Mouse (Mus musculus) midbrain, embryonic 11.5 days (tissue): ENCODE measurements around the gene Pcgf1. TPM values are rescaled to one million over a fixed set of nuclear protein-coding genes. Genes with fewer than 3 reads are reported as not detected.

Experiments
- ATAC-seq: fragments of 200-750 bp; cut with Nextera tagmentation; 2 replicates; pipeline ENCODE4 v1.8.0; 2017; ENCODE audit warnings: moderate TSS enrichment, moderate library complexity; ENCODE audit not compliant: low FRiP score
- DNase-seq: peaks from one replicate; pipeline ENCODE4 v3.0.0; 2015; ENCODE audit warnings: low spot score; ENCODE audit errors: missing footprints
- H3K27ac ChIP-seq: fragments of 300-500 bp; sonication (generic); 2 replicates; pipeline ENCODE4 v1.5.1; 2014; ENCODE audit warnings: low read depth, low read length
- H3K27me3 ChIP-seq: fragments of 300-500 bp; sonication (generic); 2 replicates; pipeline ENCODE4 v1.6.1; 2014; ENCODE audit warnings: mild to moderate bottlenecking, low read length, moderate library complexity, mixed read lengths; ENCODE audit not compliant: control insufficient read depth, insufficient read depth
- H3K36me3 ChIP-seq: fragments of 300-500 bp; sonication (generic); 2 replicates; pipeline ENCODE4 v1.6.1; 2014; ENCODE audit warnings: mild to moderate bottlenecking, low read length, moderate library complexity, mixed read lengths; ENCODE audit not compliant: control insufficient read depth, insufficient read depth
- H3K4me1 ChIP-seq: fragments of 300-500 bp; sonication (generic); 2 replicates; pipeline ENCODE4 v1.6.1; 2014; ENCODE audit warnings: low read length; ENCODE audit not compliant: control insufficient read depth, insufficient read depth
- H3K4me2 ChIP-seq: fragments of 300-500 bp; sonication (generic); 2 replicates; pipeline ENCODE4 v1.6.1; 2014; ENCODE audit warnings: mild to moderate bottlenecking, moderate library complexity
- H3K4me3 ChIP-seq: fragments of 300-500 bp; sonication (generic); 2 replicates; pipeline ENCODE4 v1.5.1; 2014; ENCODE audit warnings: low read depth, low read length
- H3K9ac ChIP-seq: fragments of 300-500 bp; sonication (generic); 2 replicates; pipeline ENCODE4 v1.6.1; 2014; ENCODE audit warnings: low read length
- H3K9me3 ChIP-seq: fragments of 300-500 bp; sonication (generic); 2 replicates; pipeline ENCODE4 v1.6.1; 2016; ENCODE audit warnings: low read length; ENCODE audit not compliant: control insufficient read depth
- WGBS: fragments of 180-500 bp; shearing (Covaris S2); extraction: QIAGEN DNeasy Blood & Tissue Kit; methylation state at CpG from one replicate; pipeline ENCODE4 v1.1.7; 2014; 5-methylcytosine and 5-hydroxymethylcytosine counted together
- polyA plus RNA-seq: library from polyadenylated mRNA; unstranded; fragments of >200 nt; fragmentation: Nextera tagmentation; extraction: Ambion mirVana; gene quantifications from 2 replicates; pipeline ENCODE4 v1.2.1, GENCODE M21; 2014

Pcgf1 gene
- polyA plus RNA-seq, 1 experiment from 2014 or later: 35.5 TPM

- ATAC-seq (peak; percentile 55), DNase-seq (peak; percentile 98)
- Histone ChIP-seq H3K27ac (no peak overlapping the region), H3K27me3 (peaks cover 91% of the 10 kb centered on the region), H3K36me3 (no peaks in the 10 kb centered on the region), H3K4me2 (peak overlapping the region; percentile 12), H3K9ac (no peak overlapping the region), H3K4me1 (peaks cover 15% of the 10 kb centered on the region), H3K4me3 (peak overlapping the region; percentile 16), H3K9me3 (no peaks in the 10 kb centered on the region)
- WGBS: under 1% methylated on average over 57 of the region's 58 CpGs
Observed at GRCm38 (mm10) chr6:83070311-83071219, 7.1 kb upstream of the Pcgf1 start.

DNA sequence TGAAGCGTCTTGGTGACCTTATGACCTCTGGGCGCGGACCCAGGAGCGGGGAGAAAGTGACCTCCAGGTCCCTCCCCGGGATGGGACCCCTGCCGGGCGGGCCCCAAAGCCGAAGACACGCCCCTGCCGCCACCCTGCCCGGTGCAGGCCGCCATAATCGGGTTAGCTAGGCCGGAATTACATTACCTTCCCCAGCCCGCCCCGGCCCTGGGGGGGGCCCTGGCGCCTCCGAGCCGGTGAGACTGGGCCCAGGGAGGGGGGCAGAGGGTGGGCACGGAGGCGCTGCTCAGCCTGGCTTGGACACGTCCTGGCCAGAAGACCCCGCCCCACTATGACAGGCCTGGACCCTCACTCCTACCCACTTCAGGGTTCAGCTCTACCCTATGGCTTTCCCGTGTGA lies 6.4 kb upstream of the Pcgf1 start:
- Histone ChIP-seq H3K4me2 (no peak overlapping the region), H3K36me3 (no peaks in the 10 kb centered on the region), H3K27ac (no peak overlapping the region), H3K4me1 (peaks cover 15% of the 10 kb centered on the region), H3K9ac (no peak overlapping the region), H3K27me3 (peaks cover 91% of the 10 kb centered on the region), H3K4me3 (no peak overlapping the region), H3K9me3 (no peaks in the 10 kb centered on the region)
- ATAC-seq (peak; percentile 41), DNase-seq (no peak)
- WGBS: 0% methylated on average over 20 of the region's 24 CpGs

DNA sequence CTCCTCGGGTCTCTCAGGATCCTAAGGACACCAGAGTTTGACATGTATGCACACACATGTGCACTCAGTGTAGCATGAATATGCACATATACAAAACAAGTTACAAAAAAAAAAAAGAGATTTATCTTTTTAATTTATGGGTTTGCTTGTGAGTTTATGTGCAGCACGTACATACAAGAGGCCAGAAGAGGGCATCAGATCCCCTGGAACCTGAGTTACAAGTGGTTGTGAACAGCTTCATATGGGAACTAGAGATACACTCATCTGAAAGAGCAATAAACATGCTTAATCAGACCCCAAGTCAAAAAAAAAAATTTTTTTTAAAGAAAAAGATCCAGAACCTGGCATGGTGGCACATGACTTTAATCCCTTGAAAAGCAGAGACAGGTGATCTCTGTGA lies 2.7 kb upstream of the Pcgf1 start:
- Histone ChIP-seq H3K27me3 (peaks cover 63% of the 10 kb centered on the region), H3K4me2 (no peak overlapping the region), H3K27ac (no peak overlapping the region), H3K4me3 (no peak overlapping the region), H3K9ac (no peak overlapping the region), H3K36me3 (no peaks in the 10 kb centered on the region), H3K4me1 (peaks cover 23% of the 10 kb centered on the region), H3K9me3 (no peaks in the 10 kb centered on the region)
- ATAC-seq: no peak
- DNase-seq: no peak
- WGBS: 15% methylated on average over 2 of the region's 2 CpGs

- Histone ChIP-seq H3K4me1 (peaks cover 11% of the 10 kb centered on the region), H3K4me3 (peak overlapping the region; percentile 76), H3K4me2 (peak overlapping the region; percentile 80), H3K27ac (peak overlapping the region; percentile 61; the same call in 1 of the 2 replicates), H3K9ac (peak overlapping the region; percentile 80), H3K27me3 (peaks cover 39% of the 10 kb centered on the region), H3K36me3 (peaks cover 5% of the 10 kb centered on the region; the same call in 1 of the 2 replicates), H3K9me3 (no peaks in the 10 kb centered on the region)
- DNase-seq (peak; percentile 100), ATAC-seq (peak; percentile 94)
- WGBS: under 1% methylated on average over 46 of the region's 46 CpGs
Observed at GRCm38 (mm10) chr6:83078324-83078858, 722 bp downstream of the Pcgf1 start.

- no peak for DNase-seq
- 91% methylated on average over 5 of the region's 5 CpGs for WGBS
Observed at GRCm38 (mm10) chr6:83080210-83080609, 2.5 kb downstream of the Pcgf1 start.

DNA sequence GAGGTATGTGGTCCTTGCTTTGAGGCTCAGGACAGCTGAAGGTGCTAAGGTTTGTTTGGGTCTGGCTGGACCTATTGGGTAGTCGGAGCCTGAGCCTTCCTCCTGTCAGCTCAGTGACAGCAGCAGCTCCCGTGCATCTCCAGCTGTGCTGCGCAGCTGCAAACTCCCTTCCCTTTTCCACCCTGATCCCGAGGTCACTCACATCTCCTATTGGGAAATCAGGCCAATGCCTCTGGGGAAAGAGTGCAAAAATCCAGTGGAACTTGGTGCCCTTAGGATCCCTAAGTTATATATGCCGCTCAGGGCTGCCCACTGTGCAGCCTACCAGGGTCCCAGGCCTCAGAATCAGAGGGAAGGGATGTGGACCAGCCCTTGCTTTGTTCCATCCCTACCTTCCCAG lies 5.8 kb downstream of the Pcgf1 start:
- 4% methylated on average over 5 of the region's 5 CpGs for WGBS
- no peak overlapping the region for H3K9ac ChIP-seq
- H3K36me3 ChIP-seq: peaks cover 5% of the 10 kb centered on the region; the same call in 1 of the 2 replicates
- peaks cover 59% of the 10 kb centered on the region for H3K27me3 ChIP-seq
- no peak for DNase-seq
- peaks cover 10% of the 10 kb centered on the region; the same call in 1 of the 2 replicates for H3K4me1 ChIP-seq
- no peak overlapping the region for H3K4me3 ChIP-seq
- H3K4me2 ChIP-seq: no peak overlapping the region
- no peak overlapping the region for H3K27ac ChIP-seq
- ATAC-seq: no peak
- H3K9me3 ChIP-seq: no peaks in the 10 kb centered on the region

More at GRCm38 (mm10) chr6:83080210-83080609, 2.5 kb downstream of the Pcgf1 start:
- peaks cover 11% of the 10 kb centered on the region for H3K4me1 ChIP-seq
- no peaks in the 10 kb centered on the region for H3K9me3 ChIP-seq
- H3K4me2 ChIP-seq: no peak overlapping the region
- no peak overlapping the region for H3K27ac ChIP-seq
- peaks cover 5% of the 10 kb centered on the region; the same call in 1 of the 2 replicates for H3K36me3 ChIP-seq
- H3K4me3 ChIP-seq: no peak overlapping the region
- peaks cover 42% of the 10 kb centered on the region for H3K27me3 ChIP-seq
- ATAC-seq: no peak
- no peak overlapping the region for H3K9ac ChIP-seq

- H3K36me3 ChIP-seq: peaks cover 5% of the 10 kb centered on the region; the same call in 1 of the 2 replicates
- H3K9ac ChIP-seq: no peak overlapping the region
- DNase-seq (no peak), ATAC-seq (no peak)
- H3K4me3 ChIP-seq: no peak overlapping the region
- H3K4me1 ChIP-seq: peaks cover 4% of the 10 kb centered on the region; the same call in 1 of the 2 replicates
- H3K4me2 ChIP-seq: no peak overlapping the region
- no peak overlapping the region for H3K27ac ChIP-seq
- WGBS: 5% methylated on average over 6 of the region's 6 CpGs
- peaks cover 66% of the 10 kb centered on the region for H3K27me3 ChIP-seq
- H3K9me3 ChIP-seq: no peaks in the 10 kb centered on the region
Observed at GRCm38 (mm10) chr6:83084477-83084876, 6.8 kb downstream of the Pcgf1 start.

- H3K9me3 ChIP-seq: no peaks in the 10 kb centered on the region
- no peak for ATAC-seq
- H3K27me3 ChIP-seq: peaks cover 69% of the 10 kb centered on the region
- H3K4me1 ChIP-seq: 0 out of 2 replicates have a peak, but pooled peaks cover 3% of the 10 kb centered on the region
- peaks cover 5% of the 10 kb centered on the region; the same call in 1 of the 2 replicates for H3K36me3 ChIP-seq
- H3K4me2 ChIP-seq: peak within 1 kb of the TSS; percentile 20; the same call in 1 of the 2 replicates
- WGBS: 3% methylated on average over 42 of the region's 42 CpGs
- no peak within 1 kb of the TSS for H3K9ac ChIP-seq
- no peak within 1 kb of the TSS for H3K27ac ChIP-seq
- peak; percentile 92 for DNase-seq
- no peak within 1 kb of the TSS for H3K4me3 ChIP-seq
Observed at GRCm38 (mm10) chr6:83086121-83087035, 8.7 kb downstream of the Pcgf1 start, which contains the start of gene Lbx2. Gene Lbx2 (plus strand): TSS chr6:83086367.
